Mouse (Mus musculus) R1 (cell line): ENCODE measurements around the gene Ccna1.

Experiments used
- DNase-seq: peaks from one replicate; pipeline ENCODE4 v3.0.0-alpha.2; 2018; ENCODE audit warnings: low read depth, low spot score

The Ccna1 gene

DNA sequence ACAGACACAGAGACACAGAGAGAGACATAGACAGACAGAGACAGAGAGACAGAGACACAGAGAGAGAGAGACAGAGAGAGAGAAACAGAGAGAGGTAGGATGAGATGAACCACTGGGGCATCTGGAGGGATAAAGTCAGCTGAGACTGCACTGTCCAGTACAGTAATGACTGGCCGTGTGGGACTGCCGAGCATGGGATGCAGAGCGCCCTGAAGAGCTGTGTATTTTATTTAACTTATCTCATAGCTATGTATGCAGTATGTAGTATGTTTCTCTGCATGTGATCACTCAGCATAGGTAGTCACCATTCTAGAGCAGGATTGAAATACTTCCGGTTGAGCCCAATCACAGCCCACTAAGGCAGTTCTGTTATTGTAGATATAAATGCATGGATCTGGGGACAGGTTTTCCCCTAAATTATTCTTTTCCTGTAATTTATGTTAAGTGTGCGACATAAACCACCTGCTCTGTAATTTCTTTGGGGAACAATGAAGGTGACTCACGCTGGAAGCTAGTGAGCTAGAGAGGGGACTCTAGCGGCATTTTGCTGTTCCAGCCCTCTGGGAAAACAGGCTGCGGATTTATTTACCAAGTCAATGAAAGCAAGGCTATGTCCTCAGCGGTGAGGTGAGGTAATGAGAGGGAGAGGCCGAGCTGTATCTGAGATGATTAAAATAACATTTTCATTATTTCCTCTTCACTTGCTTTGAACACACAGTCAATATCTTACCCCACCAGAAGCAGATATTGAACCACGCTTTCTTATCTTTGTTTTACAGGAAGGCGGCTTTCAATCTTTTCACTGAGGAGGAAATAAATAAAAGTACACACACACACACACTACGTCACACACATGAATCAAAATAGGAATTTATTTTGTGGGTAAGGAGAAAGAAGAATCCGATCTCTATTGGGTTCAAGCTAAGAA, 10.7 kb upstream of the Ccna1 start:
- no peak for DNase-seq

DNA sequence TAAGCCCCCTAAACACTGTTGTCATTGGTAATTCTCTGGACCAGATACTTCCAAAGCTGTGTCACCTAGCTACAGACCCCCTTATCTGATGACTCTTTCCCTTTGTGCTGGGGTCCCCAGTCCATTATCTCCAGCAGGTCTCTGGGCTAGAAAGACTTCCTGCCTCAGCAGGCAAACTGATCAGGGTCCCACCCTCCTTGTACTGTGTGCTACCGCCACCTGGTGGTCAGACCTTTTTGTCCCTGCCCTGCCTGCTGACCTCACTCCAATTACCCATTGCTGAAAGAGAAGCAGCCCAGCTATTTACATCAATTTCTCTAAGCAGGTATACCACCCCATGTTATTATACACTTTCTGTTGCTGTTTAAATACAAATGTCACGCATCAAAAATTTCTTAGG, 9.1 kb upstream of the Ccna1 start:
- peak; percentile 71 for DNase-seq

- no peak for DNase-seq
Measured at GRCm38 (mm10) chr3:55062653-55063052, 7.4 kb upstream of the Ccna1 start.

DNA sequence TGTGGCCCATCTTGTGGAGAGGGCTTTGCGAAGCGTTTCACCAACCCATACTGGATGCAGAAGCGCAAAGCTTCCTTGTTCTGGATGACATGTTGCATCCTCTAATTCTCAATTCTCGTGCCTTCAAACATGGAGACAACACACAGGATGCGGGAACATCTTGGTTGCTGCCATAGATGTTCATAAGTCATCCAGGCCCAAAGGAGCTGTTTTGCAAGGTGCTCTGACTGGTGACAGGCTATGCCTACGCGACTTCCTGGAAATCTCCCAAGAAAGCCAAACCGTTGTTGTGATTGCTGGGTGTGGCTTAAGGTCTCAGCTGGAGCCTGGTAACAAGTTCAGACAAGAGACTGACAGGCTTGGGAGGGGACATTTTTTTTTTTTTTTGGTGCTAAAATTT, 1.1 kb upstream of the Ccna1 start:
- peak; percentile 27 for DNase-seq

- no peak for DNase-seq
Measured at GRCm38 (mm10) chr3:55055747-55056120, 433 bp upstream of the Ccna1 start.

- DNase-seq: no peak
Measured at GRCm38 (mm10) chr3:55054231-55054630, 1.1 kb downstream of the Ccna1 start.

DNA sequence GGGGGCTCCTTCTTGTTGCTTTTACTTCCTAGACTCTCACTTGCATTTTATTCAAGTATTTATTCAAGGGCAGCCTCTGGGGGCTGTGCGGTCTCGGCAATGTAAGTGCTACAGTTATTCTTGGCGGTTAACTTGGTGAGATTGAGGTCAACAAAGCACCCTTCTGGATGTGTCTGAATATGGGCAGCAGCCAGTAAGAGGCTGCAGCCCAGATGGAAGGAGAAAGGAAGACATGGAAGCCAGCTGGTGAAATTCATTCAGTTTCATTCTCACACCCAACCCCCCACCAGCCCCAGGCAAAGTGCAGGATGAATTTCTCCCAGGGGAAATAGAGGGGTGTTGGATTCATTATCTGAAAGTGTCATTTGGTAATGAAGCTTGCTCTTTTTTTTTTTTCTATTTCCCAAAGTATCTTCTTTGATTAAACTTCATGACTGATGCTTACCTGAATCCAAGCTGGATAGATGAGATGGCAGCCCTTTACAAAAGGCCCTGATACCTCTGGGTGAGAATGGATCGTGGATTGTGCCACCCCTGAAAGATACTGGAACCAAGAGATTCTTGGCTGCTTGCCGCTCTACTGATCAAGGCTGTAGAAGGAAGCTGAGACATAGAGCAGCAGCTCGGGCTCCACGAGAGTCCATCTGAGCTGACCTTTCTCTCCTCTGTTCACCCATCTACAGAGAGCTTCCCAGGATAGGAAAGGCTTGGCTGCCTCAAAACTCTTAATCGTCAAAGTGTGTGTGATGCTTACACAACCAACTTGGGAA, 10.5 kb downstream of the Ccna1 start:
- no peak for DNase-seq

GRCm38 (mm10) chr3:55037608-55038007, 17.7 kb downstream of the Ccna1 start:
- DNase-seq: no peak

DNA sequence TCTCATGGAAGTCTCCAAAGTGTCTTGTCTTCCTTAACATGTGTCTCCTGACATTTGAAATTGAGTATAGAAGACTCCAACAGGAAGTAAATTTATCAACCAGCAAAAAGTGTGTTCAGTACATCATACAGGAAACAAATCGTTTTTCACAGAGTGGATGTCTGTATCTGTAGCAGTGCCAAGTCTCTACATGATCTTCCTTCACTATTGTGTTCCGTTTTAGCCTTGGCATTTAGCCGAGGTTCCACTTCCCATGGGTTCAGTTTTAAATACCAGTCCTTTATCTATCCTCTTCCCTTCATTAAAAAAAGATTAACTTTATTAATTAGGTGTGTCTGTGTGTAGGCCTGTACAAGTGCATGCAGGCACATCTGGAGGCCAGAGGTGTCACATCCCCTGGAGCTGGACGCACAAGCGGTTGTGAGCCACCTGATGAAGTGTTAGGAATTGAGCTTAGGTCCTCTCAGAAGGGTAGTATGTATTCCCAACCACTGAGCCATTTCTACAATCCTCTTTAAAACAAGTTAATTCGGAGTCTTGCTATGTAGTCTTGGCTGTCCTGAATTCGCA, 27.9 kb downstream of the Ccna1 start:
- DNase-seq: no peak

DNA sequence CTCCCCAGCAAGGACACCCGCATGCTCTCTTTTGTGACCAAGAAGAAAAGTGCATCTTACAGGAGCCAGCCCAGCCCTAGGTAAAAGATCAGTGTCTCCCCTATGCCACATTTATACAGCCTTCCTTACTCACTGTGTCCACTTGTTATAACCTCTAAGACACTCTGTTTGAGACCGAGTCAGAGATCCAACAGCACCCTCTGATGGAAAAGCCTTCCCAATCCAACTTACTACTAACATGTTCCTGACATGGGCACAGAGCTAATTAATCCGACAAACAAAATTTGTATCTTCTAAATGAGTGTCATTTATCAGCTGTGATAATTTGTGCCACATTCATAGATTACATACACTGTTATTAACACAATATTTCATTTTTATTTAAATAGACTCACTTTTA, 29.8 kb downstream of the Ccna1 start:
- no peak for DNase-seq

DNA sequence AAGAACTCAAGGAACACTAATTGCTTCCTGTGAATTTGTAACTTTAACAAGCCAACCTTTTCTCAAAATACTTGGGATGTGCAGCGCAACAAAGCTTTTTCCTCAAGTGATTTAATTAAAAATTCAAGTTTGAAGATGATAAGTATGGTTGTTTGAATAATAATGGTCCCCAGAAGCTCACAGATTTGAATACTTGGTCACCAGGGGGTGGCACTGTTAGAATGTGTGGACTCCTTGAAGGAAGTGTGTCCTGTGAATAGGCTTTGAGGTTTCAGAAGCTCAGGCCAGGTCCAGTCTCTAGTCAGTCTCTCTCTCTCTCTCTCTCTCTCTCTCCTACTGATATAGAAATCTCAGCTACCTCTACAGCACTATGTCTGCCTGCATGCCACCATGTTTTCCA, 32.0 kb downstream of the Ccna1 start:
- no peak for DNase-seq

DNA sequence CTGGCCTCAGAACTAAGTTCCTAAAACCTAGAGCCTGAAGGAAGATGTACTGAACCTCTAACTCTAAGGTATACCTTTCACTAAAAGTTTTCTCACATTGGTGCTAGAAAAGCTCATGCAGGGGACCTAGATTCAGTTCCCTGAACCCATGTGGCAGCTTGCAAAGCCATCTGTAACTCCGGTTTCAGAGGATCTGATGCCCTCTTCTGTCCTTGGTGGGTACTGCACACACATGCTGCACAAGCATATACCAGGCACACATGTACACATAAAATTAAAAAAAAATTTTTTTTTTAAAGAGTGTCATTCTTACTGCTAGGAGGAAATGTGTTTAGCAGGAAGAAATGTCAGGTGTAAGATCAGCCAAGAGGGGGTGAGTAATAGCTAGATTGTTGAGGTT, 33.1 kb downstream of the Ccna1 start:
- DNase-seq: peak; percentile 66

- DNase-seq: no peak
Measured at GRCm38 (mm10) chr3:55012536-55012935, 42.8 kb downstream of the Ccna1 start.

- DNase-seq: peak; percentile 44
Measured at GRCm38 (mm10) chr3:55011681-55012080, 43.6 kb downstream of the Ccna1 start.

DNA sequence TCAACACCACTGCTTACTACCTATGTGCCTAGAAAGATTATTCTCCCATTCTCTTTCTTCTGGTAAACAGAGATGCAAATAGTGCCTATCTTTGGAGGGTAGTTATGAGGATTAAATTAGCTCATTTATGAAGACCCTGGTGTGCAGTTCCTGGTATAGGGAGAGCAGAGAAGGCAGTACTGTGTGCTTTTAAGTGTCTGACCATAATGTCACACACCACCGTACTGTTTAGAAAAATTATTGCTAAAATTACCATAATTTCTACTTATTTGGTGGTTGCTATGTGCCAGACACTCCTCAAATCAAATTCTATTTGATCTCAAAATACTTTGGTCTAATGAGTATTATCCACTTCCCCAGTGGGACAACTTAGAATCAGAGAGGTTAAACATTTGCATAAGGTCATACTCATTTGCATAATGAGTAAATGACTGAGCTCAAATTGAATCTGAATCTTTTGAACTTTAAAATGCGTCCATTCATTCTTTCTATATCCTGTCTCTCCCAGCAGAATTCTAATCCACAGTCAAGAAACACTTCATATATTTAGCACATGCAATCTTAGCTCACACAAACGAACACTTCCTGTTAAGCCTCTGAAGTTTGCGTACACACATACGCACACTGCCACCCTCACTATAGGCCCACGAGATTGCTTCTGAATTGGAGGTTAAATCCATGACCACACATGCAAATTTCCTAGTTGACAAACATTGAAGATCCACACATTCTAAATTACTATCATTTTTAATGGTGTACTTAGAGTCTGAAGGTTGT, 46.1 kb downstream of the Ccna1 start:
- no peak for DNase-seq

DNA sequence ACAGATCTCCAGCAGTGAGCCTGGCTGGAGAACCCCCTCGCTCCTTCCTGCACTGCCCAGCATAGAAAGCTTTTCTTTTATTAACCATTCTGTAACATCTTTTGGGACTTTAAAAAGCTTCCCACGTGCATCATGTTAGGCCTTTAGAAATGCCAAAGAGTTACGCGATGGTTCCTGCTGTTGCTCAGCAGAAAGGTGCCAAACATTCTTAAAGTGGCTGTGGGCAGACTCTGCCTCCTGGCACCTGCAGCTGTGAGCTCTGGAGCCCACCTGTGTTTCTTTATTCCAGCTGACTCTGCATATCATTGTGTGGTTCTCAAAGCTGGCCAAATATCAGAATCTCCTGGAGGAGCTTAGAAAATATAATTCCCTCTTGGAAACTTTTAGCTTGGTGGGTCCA, 51.3 kb downstream of the Ccna1 start:
- no peak for DNase-seq

GRCm38 (mm10) chr3:55001677-55002076, 53.6 kb downstream of the Ccna1 start:
- DNase-seq: peak; percentile 58
